Mouse (Mus musculus) G1E (cell line): ENCODE results near the gene Lrrc75b. TPM values are rescaled to one million over a fixed set of nuclear protein-coding genes. Genes with fewer than 3 reads are reported as not detected.

ENCODE experiments used
- ATAC-seq: 2 replicates; pipeline ENCODE4 v1.8.0; 2016; ENCODE audit warnings: mild to moderate bottlenecking; ENCODE audit not compliant: insufficient number of reproducible peaks, poor library complexity, low FRiP score, severe bottlenecking; ENCODE audit errors: extremely low read depth
- DNase-seq: peaks from one replicate; pipeline ENCODE4 v3.0.0; 2012; ENCODE audit warnings: low spot score
- H3K27me3 ChIP-seq: 2 replicates; pipeline ENCODE4 v1.6.1; 2012; ENCODE audit warnings: mild to moderate bottlenecking, low read length, inconsistent platforms; ENCODE audit not compliant: insufficient read depth
- H3K36me3 ChIP-seq: replicated peaks from 2 replicates; pipeline ENCODE3; 2012; ENCODE audit warnings: mild to moderate bottlenecking, inconsistent platforms
- H3K4me1 ChIP-seq: 2 replicates; pipeline ENCODE4 v1.6.1; 2012; ENCODE audit warnings: low read depth, low read length, inconsistent platforms, mixed read lengths; ENCODE audit not compliant: insufficient read depth
- H3K4me3 ChIP-seq: 2 replicates; pipeline ENCODE4 v1.5.1; 2012; ENCODE audit warnings: low read depth, mild to moderate bottlenecking, inconsistent platforms, low read length, moderate library complexity, mixed read lengths
- H3K9me3 ChIP-seq: replicated peaks from 2 replicates; pipeline ENCODE4 v1.6.1; 2012; ENCODE audit warnings: inconsistent platforms
- CTCF ChIP-seq: IDR thresholded peaks from 2 replicates; pipeline ENCODE4 v1.5.1; 2012; ENCODE audit warnings: low read depth, low read length, inconsistent platforms, mixed read lengths
- GATA1 ChIP-seq: IDR thresholded peaks from 2 replicates; pipeline ENCODE4 v1.6.1; 2012; ENCODE audit warnings: borderline replicate concordance, low read length, inconsistent platforms, mixed read lengths
- GATA2 ChIP-seq: IDR thresholded peaks from 2 replicates; pipeline ENCODE4 v1.6.1; 2012; ENCODE audit warnings: low read depth, low read length, inconsistent platforms, borderline replicate concordance
- POLR2AphosphoS5 ChIP-seq: IDR thresholded peaks from 2 replicates; pipeline ENCODE4 v1.6.1; 2012; ENCODE audit warnings: low read depth, low read length, inconsistent platforms; ENCODE audit not compliant: insufficient replicate concordance
- TAL1 ChIP-seq: conservative IDR thresholded peaks from 2 replicates; pipeline ENCODE4 v1.6.1; 2012; ENCODE audit warnings: low read depth, low read length, inconsistent platforms, mixed read lengths
- polyA plus RNA-seq: library from polyadenylated mRNA; stranded (reverse); fragments of >175 nt; gene quantifications from 2 replicates; pipeline ENCODE4 v1.2.3, GENCODE M21; 2012
- total RNA-seq, 2 experiments: library from RNA; stranded (forward) in 1 of 2; stranded (reverse) in 1 of 2; fragments of 200-1000 nt in 1 of 2; fragments of >200 nt in 1 of 2; fragmentation: Nextera tagmentation in 1 of 2; gene quantifications; 2 replicates each; pipeline ENCODE4 v1.2.3; 2014 to 2017

The Lrrc75b gene
- total and polyA plus RNA-seq, 3 experiments: 0.05 TPM; not detected in 2

DNA sequence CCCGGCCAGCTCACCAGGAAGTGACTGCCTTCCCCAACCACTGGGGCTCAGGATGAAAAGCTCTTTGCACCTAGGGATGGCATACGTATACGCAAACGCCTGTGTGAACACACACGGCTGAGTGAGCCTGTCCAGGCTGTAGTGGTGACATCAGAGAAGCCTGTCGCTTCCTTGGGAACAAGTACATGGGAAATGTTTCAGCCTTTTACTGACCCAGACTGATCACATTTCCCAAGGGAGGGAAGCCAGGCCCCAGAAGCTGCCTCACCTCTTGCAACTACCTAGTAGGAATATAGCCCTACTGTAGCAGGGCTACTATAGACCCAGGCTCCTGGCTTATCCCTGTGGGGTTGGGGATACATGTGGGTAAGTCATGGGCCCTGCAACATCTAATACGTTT is 32.5 kb upstream of the Lrrc75b start:
- peaks cover 13% of the 10 kb centered on the region for H3K27me3 ChIP-seq
- H3K4me1 ChIP-seq: peaks cover 12% of the 10 kb centered on the region
- no peak for TF ChIP-seq GATA2
- TF ChIP-seq GATA1: no peak
- no peak for TF ChIP-seq CTCF
- DNase-seq (no peak), ATAC-seq (no peak)
- no peaks in the 10 kb centered on the region for H3K36me3 ChIP-seq
- H3K4me3 ChIP-seq: no peak overlapping the region
- H3K9me3 ChIP-seq: no peaks in the 10 kb centered on the region

GRCm38 (mm10) chr10:75591211-75591894 is 31.2 kb upstream of the Lrrc75b start:
- H3K27me3 ChIP-seq: peaks cover 15% of the 10 kb centered on the region
- DNase-seq (peak; percentile 39), ATAC-seq (peak; percentile 64)

GRCm38 (mm10) chr10:75589651-75590050 is 29.5 kb upstream of the Lrrc75b start:
- ATAC-seq (no peak), DNase-seq (no peak)
- Histone ChIP-seq H3K9me3 (no peaks in the 10 kb centered on the region), H3K27me3 (peaks cover 19% of the 10 kb centered on the region), H3K4me1 (peaks cover 12% of the 10 kb centered on the region), H3K4me3 (no peak overlapping the region), H3K36me3 (no peaks in the 10 kb centered on the region)
- TF ChIP-seq CTCF (no peak), GATA2 (no peak), GATA1 (no peak), TAL1 (no peak), POLR2AphosphoS5 (no peak)

More at GRCm38 (mm10) chr10:75591211-75591894, 31.2 kb upstream of the Lrrc75b start:
- Histone ChIP-seq H3K4me3 (no peak overlapping the region), H3K36me3 (no peaks in the 10 kb centered on the region), H3K9me3 (no peaks in the 10 kb centered on the region), H3K4me1 (peaks cover 12% of the 10 kb centered on the region)
- TF ChIP-seq GATA1 (no peak), GATA2 (no peak), TAL1 (no peak), POLR2AphosphoS5 (no peak), CTCF (no peak)

GRCm38 (mm10) chr10:75589129-75589528 is 29.0 kb upstream of the Lrrc75b start, which contains the start of gene Ggt5:
TSS of gene Ggt5 (plus strand) at chr10:75589340.
- H3K9me3 ChIP-seq: no peaks in the 10 kb centered on the region
- DNase-seq (no peak), ATAC-seq (no peak)
- TF ChIP-seq POLR2AphosphoS5 (no peak), CTCF (no peak), GATA1 (no peak), TAL1 (no peak), GATA2 (no peak)
- H3K4me3 ChIP-seq: no peak within 1 kb of the TSS
- peaks cover 24% of the 10 kb centered on the region for H3K27me3 ChIP-seq
- peaks cover 12% of the 10 kb centered on the region for H3K4me1 ChIP-seq
- H3K36me3 ChIP-seq: no peaks in the 10 kb centered on the region

DNA sequence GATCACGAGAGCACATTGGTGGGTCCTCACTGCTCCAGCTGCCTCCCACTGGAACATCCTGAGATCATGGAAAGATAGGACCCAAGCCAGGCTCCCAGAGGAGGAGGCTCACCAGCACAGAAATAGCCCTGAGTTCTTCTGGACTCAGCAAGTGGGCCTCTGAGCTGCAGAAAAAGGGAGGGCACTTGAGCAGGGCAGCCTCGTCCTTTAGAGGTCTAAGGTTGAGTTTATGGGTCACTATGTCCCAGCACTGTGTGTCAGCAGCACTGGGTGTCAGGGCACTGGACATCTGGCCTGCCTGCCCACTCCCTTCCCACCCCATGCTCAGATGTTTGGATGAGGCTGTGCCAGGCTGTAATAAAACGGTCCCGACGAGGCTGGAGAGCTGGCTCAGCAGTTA is 28.2 kb upstream of the Lrrc75b start:
- H3K4me3 ChIP-seq: no peak overlapping the region
- TF ChIP-seq GATA1 (no peak), TAL1 (no peak), CTCF (no peak), POLR2AphosphoS5 (no peak), GATA2 (no peak)
- H3K9me3 ChIP-seq: no peaks in the 10 kb centered on the region
- ATAC-seq (no peak), DNase-seq (no peak)
- peaks cover 12% of the 10 kb centered on the region for H3K4me1 ChIP-seq
- H3K27me3 ChIP-seq: peaks cover 27% of the 10 kb centered on the region
- no peaks in the 10 kb centered on the region for H3K36me3 ChIP-seq

- no peaks in the 10 kb centered on the region for H3K36me3 ChIP-seq
- ATAC-seq (no peak), DNase-seq (no peak)
- H3K27me3 ChIP-seq: peaks cover 27% of the 10 kb centered on the region
- no peaks in the 10 kb centered on the region for H3K9me3 ChIP-seq
- TF ChIP-seq CTCF (no peak), POLR2AphosphoS5 (no peak), TAL1 (no peak)
- no peak overlapping the region for H3K4me3 ChIP-seq
- peaks cover 12% of the 10 kb centered on the region for H3K4me1 ChIP-seq
Measured at GRCm38 (mm10) chr10:75587781-75588180, 27.7 kb upstream of the Lrrc75b start.
